Mouse (Mus musculus) lung, postnatal 36 days (tissue): Measurements from ENCODE around the gene Sik3.

Experiments used
- DNase-seq: peaks from one replicate; pipeline ENCODE4 v3.0.0; 2022; ENCODE audit warnings: mixed read lengths

Sik3 gene

DNA sequence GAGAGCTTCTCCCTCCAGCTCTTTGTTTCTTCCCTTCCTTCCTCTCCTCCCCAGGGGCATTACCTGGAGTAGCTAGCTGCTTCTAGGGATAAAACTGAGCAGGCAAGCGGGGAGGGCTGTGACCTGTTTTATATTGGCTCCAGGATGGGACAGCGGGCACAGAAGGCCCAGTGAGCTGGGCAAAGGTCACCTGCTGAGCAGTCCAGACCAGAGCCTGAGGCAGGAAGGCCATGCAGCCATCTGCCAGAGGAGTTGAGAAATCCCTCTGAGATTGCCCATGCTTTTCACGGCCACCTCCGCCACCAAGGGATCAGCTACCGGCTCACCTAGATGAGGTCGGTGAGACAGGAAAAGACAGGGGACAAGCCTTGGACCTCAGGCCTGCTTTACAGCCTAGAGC, 222.6 kb downstream of the Sik3 start:
- DNase-seq: no peak

DNA sequence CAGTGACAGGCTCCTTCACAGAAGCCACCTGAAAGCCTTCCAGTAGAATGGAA, 222.8 kb downstream of the Sik3 start, which contains the start of gene Apoc3:
Gene Apoc3, minus strand, starts transcription at position 41 of the 53 bp plus-strand sequence.
- no peak for DNase-seq

DNA sequence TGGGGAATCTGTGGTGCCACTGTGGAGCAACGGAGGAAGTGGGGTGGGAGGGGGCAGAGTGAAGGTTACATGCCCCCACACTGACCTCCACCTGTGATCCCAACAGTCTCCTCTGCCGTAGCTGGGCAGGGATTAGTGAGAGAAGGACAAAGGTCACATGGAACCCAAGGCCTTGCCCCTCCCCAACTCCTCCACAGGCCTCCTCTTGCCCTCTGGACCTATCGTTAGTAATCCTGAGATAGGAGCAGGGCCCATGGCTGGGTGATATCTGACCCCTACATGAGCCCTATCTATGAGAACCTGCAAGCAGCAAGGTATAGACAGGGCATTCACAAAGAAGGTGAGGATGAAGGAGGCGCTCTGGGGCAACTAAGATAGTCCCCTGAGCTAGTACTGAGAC, 223.0 kb downstream of the Sik3 start:
- no peak for DNase-seq

DNA sequence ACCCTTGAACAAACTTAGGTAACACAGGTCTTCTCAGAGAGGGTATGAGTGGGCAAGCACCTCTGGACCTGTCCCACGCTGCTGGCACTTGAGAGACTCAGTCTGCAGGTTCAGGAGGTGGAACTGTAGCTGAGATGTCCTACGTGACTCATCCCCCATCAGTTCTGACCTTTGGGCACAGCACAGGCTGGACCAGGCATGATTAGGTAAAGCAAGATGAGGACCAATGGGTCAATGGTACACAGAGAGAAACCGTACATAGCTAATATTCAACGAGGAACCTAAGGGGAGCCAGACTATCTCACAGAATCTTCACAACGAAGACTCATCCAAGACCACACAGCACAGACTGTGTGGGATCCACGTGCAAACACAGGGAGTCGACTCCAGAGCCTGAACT, 226.2 kb downstream of the Sik3 start:
- DNase-seq: no peak

DNA sequence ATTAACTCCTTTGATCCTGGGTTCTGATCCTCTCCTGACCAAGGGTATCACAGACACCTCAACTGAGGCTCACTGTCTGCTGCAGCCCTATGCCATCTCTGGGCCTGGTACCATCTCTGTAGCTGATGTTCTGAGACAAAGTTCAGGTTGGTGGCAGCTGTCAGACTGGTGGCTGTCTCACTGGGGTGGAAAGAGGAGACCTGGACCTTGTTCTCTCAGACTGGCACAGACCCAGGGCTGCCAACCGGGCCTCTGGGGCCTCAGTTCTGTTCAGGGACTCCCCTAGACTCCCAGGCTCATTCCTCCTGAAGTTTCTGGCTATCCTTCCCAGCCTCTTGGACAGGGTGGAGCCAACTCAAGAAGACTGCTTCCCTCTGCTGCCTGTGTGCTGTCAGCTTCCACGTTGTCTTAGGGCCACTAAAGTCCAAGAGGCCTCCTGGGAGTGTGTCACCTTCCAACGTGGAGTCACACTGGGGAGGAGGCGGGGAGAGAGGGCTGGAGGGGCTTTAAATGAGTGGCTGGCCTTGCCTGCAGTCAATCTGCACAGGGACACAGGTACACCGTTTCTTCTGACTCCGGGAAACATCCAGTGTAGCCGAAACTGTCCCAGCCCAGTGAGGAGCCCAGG, 228.0 kb downstream of the Sik3 start, which contains the start of gene Apoa4:
Gene Apoa4, plus strand, starts transcription at position 171 of the 628 bp plus-strand sequence.
- no peak for DNase-seq

DNA sequence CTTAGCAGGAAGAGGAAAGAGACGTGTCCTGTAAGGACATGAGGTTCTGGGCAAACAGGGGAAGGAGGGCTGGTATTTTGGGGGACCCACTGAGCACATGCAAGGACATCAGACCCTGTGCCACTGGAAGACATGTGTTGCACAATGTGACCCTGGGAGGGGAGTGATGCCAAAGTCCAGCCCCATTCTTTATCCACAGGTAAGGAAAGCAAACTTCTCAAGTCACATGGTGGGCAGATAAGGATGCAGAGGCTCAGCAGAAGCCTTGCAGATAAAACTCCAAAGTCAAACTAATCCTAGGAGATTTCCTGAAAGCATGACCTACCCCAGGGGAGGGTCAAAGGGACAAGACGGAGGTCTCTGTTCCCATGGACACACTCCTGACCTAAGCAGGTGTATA, 229.2 kb downstream of the Sik3 start:
- no peak for DNase-seq

DNA sequence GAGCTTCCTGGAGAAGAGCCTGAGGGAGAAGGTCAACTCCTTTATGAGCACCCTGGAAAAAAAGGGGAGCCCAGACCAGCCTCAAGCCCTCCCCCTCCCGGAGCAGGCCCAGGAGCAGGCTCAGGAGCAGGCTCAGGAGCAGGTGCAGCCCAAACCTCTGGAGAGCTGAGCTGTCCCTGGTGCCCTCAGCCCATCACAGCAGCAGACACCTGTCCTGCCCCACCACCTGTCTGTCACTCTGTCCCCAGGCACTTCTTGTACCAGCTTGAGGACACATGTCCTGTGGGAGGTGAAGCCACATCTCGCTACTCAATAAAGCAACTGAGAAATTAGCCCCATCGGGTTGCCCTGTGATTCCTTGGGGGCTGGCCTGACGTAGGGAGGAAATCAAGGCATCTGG, 230.5 kb downstream of the Sik3 start:
- no peak for DNase-seq

DNA sequence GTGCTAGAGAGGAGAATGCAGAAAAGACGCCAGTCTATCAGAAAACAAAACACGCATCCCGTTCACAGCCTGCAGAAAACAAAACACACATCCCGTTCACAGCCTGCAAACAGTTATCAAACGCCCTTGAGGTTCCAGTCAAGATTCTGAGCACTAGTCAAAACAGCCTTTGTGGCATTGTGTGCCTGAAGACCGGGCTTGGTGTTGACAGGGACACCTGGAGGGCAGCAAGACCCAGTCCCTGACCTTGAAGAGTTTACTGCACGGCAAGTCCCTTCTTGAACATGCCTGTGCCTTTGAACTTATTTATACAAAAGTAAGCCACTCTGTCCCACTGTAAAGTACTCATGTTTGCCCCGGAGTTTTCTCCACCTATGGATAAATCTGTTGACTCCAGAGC, 231.0 kb downstream of the Sik3 start:
- no peak for DNase-seq

DNA sequence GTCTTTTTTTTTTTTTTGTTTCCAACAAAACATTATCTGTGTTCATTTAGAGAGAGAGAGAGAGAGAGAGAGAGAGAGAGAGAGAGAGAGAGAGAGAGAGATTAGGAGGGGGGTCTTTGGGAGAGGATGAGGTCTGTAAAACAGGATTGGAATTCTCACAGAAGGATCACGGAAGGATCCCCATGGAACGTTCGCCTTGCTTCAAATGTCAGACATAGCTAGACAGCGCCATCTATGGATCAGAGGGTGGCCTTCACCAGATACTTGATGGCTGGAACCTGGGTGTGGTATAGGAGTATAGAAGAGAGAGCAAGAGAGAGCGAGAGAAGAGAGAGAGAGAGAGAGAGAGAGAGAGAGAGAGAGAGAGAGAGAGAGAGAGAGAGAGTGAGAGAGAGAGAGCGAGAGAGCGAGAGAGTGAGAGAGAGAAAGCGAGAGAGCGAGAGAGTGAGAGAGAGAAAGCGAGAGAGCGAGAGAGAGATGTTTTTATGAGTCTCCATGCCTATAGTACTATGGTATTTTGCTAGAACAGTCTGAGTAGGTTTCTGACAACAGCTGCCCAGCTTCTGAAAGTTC, 234.2 kb downstream of the Sik3 start:
- peak; percentile 85 for DNase-seq

DNA sequence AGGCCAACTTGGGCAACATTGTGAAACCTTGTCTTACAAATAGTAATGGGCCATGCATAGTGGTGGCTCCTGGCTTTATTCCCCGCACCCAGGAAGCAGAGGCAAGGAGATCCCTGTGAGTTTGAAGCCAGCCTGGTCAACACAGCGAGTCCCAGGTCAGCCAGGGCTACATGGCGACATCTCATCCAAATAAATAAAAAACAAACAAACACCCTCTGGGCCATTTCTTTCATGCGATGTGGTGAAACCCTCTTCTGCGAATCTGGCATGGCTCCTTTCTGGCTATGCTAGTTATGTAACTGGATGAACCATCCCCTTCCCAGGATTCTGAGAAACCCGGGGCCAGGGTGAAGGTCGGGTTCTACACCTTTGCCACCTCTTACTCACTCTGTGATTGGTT, 243.6 kb downstream of the Sik3 start:
- DNase-seq: no peak

DNA sequence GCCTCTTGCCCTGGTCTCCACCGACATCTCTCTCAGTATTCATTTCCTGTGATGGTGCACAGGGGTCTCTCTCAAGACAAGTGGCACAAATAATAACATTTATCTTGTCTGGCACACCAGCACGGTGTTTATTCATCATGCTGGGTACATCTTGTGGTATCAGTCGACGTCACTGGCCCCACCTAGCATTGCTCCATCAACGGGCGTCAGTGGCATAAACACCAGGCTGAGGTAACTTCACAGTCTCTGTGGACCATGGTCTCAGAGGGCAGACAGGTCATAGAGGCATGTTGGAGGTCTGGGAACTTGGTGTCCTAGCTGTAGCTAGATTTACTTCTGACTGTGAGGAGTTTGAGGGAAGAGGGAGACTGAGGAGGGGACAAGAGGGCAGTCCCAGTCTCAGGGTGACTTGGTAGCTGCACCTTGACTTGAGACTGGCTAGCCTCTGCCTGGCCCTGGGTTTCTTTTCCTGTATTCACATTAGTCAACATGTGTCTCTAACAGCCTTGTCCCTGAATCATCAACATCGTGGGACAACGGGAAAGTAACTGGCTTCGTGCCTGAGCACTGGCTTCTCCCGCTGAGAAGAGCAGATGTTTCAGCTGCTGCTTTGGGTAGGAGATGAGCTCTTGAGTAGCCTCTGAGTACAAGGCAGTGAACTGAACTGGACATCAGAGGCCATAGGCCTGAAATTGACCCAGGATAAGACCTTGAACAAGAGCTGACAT, 244.2 kb downstream of the Sik3 start:
- DNase-seq: peak; percentile 19

DNA sequence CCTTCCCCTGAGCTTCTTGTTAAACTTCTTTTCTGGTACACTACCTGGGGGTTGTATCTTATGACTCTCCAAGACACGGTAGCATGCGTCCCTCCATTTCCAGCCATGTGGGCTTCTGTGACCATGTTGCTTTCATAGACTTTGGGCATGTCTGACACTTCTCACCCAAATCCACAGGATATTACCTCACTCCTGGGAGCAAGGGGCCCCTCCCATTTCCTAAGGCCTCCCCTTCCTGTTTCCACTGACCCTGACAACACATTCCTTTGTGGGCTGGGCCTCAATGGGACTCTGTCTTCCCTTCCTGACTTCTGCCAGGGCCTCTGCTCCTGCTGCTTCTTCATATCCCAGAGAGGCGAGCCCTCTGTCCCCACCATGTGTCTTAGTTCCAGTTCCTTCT, 244.9 kb downstream of the Sik3 start:
- DNase-seq: peak; percentile 30

DNA sequence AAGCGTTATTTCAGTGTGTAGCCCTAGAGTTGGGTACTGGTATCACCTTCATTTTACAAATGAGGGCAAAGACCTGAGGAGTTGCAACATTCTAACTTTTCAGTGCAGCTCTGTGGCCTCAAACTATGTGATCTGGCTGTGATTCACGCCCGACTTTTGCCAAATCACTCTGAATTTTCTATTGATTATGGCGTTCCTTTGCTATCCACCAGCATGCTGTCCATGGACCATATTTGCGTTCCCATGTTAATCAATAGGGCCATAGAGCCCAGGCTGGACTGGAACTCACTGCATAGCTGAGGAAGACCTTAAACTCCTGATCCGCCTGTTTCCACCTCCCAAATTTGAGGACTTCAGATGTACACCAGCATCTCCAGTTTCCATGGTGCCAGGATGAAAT, 246.5 kb downstream of the Sik3 start:
- no peak for DNase-seq

DNA sequence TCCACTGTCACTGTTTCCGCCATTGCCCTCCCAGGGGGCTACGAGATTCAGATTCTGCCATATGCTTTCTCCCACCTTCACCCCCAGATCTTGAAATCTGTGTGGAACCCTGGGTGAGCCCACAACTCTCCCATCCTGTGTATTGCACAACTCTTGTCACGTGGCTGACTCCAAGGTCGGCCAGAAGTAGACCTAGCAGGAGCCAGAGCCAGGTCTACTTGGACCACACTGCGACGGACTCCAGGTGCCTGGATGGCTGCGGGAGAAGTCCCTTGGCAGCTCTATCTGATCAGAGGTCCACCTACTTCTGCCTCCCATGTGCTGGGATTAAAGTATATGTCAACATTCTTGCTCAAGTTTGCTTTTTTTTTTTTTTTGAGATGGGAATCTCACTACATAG, 248.5 kb downstream of the Sik3 start:
- DNase-seq: no peak

DNA sequence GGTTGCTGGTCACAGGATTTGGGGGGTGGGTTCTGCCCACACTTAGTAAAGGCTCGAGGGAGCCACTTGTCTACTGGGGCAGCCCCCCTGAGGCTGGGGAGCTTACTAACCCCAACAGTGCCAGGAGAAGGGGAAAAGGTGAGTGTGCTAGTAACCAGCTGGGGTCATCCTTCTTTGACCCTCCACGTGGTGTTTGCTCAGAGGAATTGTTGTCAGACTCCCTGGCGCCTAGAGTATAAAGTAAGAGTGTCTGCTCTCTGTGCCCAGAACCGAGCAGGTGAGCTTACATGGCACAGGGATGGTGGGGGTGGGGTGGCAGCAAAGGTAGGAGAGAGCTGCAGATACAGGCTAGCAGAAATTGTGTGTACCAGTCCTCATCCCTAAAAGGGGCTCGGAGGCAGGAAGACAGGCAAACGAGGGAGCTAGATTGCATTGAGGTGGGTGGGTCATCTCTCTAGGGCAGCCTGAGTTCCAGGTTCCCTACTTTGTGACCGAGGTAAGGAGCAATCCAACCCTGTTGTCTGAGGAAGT, 255.8 kb downstream of the Sik3 start, which contains the start of gene Apoa5:
Gene Apoa5, plus strand, starts transcription at position 291 of the 531 bp plus-strand sequence.
- no peak for DNase-seq

DNA sequence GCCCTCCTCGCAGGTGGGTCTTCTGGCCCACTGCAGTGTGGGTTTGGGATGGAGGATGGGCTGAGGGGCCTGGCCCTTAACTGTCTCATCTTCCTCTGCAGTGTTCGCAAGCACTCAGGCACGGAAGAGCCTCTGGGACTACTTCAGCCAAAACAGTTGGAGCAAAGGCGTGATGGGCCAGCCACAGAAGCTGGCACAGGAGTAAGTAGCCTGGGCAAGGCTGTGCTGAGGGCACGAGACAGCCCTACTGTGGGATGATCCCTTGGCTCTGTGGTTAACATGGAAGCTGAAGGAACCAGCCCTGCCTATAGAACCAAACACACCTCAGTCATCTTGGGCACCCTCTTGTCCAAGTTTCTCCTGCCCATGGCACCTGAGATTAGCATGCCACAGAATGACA, 256.5 kb downstream of the Sik3 start:
- no peak for DNase-seq

DNA sequence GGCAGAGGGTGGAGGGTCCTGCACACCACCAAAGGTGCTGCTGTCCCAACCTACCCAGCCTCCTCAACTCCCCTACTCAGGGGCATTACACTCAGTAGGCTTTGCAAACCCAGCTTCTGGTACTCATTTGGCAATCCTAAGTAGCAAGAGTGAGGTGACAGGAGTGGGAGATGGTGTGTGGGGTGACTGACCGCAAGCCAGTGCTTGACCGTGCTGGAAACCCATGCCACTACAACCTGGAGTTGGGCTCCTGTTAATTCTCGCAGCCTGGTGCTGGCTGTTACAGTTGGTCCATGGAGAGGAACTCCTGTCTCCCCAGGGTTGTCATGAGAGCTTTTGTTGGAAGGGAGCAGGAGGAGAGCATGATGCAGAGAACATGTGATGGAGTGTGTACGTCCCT, 258.2 kb downstream of the Sik3 start:
- no peak for DNase-seq

DNA sequence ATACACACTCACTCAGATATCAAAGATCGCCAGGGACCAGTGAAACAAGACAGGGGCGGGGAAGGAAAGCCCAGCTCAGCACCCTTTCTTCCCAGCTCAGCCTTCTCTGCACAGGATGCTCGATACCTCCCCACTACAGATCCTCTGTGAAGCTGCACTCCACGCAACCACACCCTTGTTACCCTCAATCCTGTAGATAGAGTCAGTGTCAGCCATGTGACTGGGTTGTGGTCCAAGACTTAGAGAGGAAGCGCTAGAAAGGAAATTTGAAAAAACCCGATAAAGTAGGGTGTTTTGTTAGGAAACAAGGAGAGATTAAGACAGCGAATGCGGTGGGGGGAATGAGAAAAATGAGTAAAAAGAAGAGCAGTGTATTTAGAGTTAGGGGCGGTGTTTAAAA, 259.4 kb downstream of the Sik3 start:
- no peak for DNase-seq

DNA sequence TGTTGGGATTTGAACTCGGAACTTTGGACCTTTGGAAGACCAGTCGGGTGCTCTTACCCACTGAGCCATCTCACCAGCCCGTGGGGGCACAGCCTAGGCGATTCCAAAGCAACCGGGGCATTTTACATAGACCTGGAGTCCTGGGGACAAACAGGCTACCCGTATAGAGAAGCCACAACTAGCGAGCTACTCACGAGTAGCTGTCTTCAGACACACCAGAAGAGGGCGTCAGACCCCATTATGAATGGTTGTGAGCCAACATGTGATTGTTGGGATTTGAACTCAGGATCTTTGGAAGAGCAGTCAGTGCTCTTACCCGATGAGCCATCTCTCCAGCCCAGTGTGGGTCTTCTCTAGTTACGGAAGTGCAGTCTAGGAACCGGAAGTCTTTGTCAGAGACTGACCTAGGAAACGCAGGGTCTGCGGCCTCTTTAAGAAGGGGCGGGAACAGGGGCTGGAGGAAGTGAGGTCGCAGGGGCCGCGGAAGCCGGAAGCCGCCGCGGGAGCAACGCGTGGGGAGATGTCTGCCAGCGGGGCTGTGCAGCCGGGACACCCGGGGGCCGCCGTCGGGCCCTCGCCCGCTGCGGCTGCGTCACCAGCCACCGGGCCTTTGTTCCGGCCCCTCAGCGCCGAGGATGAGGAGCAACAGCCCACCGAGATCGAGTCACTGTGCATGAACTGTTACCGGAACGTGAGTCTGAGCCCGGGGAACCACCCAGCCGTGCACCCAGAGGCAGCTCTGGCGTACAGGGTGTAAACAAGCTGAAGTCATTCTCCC, 260.2 kb downstream of the Sik3 start, which contains the start of gene Zpr1:
Gene Zpr1, plus strand, starts transcription at position 388 of the 778 bp plus-strand sequence.
- DNase-seq: peak; percentile 94
